Mouse (Mus musculus): ENCODE measurements at regions not wholly inside any gene's neighbourhood (a gene's known extent, or its start where the extent isn't known, plus 50 kb on each side); places are given as distances from the start of the nearest gene placed in this dataset.

DNA sequence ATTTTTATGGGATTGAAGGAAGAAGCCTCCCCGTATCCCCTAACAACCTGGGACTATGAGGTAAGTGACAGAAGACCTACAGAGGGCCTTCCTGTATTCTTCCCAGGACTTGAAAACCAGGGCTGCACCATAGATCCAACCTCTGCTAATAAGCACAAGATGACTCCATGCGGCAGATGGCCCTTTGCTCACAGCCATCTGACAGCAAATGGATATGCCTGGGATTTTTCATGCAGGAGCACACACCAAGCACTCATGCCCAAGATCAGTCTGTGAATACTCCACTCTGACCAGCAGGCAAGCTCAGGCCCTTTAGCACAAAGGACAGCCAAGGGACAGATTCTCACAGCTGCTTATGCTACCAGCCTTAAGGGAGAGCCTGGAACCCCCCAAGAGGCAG is 77.1 kb upstream of the Plxna2 start:
- TF ChIP-seq POLR2A (IDR thresholded peaks at IDR 0.05; ENCODE audit: low read depth, low read length) (no peak), CTCF (IDR thresholded peaks at IDR 0.05; ENCODE audit: extremely low read depth, insufficient read depth, insufficient read length, insufficient replicate concordance) (no peak)
